Mouse (Mus musculus) layer of hippocampus, adult 6 months (tissue): ENCODE measurements around the gene CN725425. TPM values are rescaled to one million over a fixed set of nuclear protein-coding genes. Genes with fewer than 3 reads are reported as not detected.

Source experiments
- long read RNA-seq, 2 experiments: library from polyadenylated mRNA; unstranded; transcript quantifications; one replicate each; pipeline ENCODE4 v2.0.0; 2019 to 2020
- polyA plus RNA-seq: library from polyadenylated mRNA; unstranded; fragments of <200 nt; fragmentation: Nextera tagmentation; gene quantifications from 2 replicates; pipeline ENCODE4 v1.2.3, GENCODE M21; 2021

Gene CN725425
- 0.09 and 0.11 TPM in 2 replicates for polyA plus RNA-seq
- long read RNA-seq, experiment 1: 0 reads
- long read RNA-seq, experiment 2, partial matches to known transcripts: 1 of 1 reads
- long read RNA-seq, experiment 2, other reads (novel, unspliced or antisense): 0 of 1 reads

GRCm38 (mm10) chr15:91199256-91199905, at the start of gene CN725425:
TSS of gene CN725425 (plus strand) at chr15:91199494.

GRCm38 (mm10) chr15:91191412-91192222, 7.7 kb upstream of the CN725425 start, which contains the start of gene Abcd2:
TSS of gene Abcd2 (minus strand) at chr15:91191799.

Other genes starting within 250 kb of the CN725425 start
- gene Kif21a, start 149.5 kb upstream of the CN725425 start, polyA plus RNA-seq: 39.9 and 43.0 TPM in 2 replicates
- 9.7 and 10.6 TPM in 2 replicates for gene Abcd2, start 7.7 kb upstream of the CN725425 start, polyA plus RNA-seq